34 mouse cellular contexts compared by ENCODE assay signal in the genomic region with DNA sequence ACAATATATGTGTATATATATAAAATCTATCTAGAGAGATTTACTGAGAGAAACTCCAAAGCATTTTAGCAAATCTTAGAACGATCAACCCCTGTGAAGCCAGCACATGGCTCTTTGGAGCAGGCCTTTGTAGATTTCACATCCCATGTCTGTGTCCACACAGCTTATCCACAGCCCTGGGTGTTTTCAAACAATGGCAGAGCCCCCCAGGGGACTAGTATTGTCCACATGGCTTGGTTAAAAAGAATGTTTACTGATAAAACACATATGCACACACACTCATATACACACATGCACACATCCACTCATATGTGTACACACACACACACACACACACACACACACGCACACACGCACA. TPM values are rescaled to one million over a fixed set of nuclear protein-coding genes. Genes with fewer than 3 reads are reported as not detected.
DNase-seq lines count a peak whose midpoint lies in the region; ATAC-seq and TF ChIP-seq lines count a peak whose summit lies in the region.
"Had no signal": no experiment of that assay in that cellular context is flagged by ENCODE, and none has a peak within 500 bp of the region (broad histone marks: within the 10 kb centered on the region; RNA-seq: fewer than 3 reads in every experiment).

No protein-coding gene starts in this region.

- H3K4me3 ChIP-seq in hindbrain, embryonic 10.5 days: no peak overlapping the region
- no peak overlapping the region for H3K4me3 ChIP-seq in hindbrain, embryonic 16.5 days (ENCODE audit: low read length)
- no peak overlapping the region for H3K4me3 ChIP-seq in midbrain, embryonic 11.5 days (ENCODE audit: low read depth, low read length)
- no peak overlapping the region for H3K4me3 ChIP-seq in midbrain, postnatal 0 days (ENCODE audit: low read depth, low read length)
- H3K4me3 ChIP-seq in embryonic facial prominence, embryonic 10.5 days: no peak overlapping the region
- no peak overlapping the region for H3K4me3 ChIP-seq in neural tube, embryonic 11.5 days (ENCODE audit: low read depth, low read length)
- H3K4me3 ChIP-seq: embryonic facial prominence, embryonic 12.5 days; embryonic facial prominence, embryonic 15.5 days; forebrain, embryonic 12.5 days; heart, adult 2 months; hindbrain, embryonic 15.5 days; intestine, embryonic 15.5 days had no signal

- ATAC-seq in hindbrain, embryonic 16.5 days: no peak
- peak; percentile 39 for ATAC-seq in midbrain, embryonic 11.5 days (ENCODE audit: low FRiP score)
- ATAC-seq in midbrain, postnatal 0 days (ENCODE audit: low FRiP score): no peak
- ATAC-seq in neural tube, embryonic 11.5 days (ENCODE audit: insufficient read depth, low FRiP score, low TSS enrichment): 0 out of 2 replicates have a peak, but pooled peaks have one; percentile 46
- ATAC-seq: CD4-positive, CD25-positive, alpha-beta regulatory T cell, adult 4 months; forebrain, embryonic 16.5 days; intestine, embryonic 15.5 days had no signal

- peaks cover 91% of the 10 kb centered on the region for H3K27me3 ChIP-seq in hindbrain, embryonic 10.5 days (ENCODE audit: insufficient read depth, poor library complexity, severe bottlenecking)
- peaks cover 2% of the 10 kb centered on the region for H3K27me3 ChIP-seq in hindbrain, embryonic 16.5 days (replicated peaks; ENCODE audit: control insufficient read depth, insufficient read depth, low read length)
- peaks cover 17% of the 10 kb centered on the region for H3K27me3 ChIP-seq in midbrain, embryonic 11.5 days (ENCODE audit: control insufficient read depth, insufficient read depth, low read length)
- peaks cover 16% of the 10 kb centered on the region for H3K27me3 ChIP-seq in midbrain, postnatal 0 days (ENCODE audit: insufficient read depth, low read length)
- peaks cover 63% of the 10 kb centered on the region for H3K27me3 ChIP-seq in embryonic facial prominence, embryonic 10.5 days (replicated peaks; ENCODE audit: low read depth, poor library complexity, severe bottlenecking)
- H3K27me3 ChIP-seq in neural tube, embryonic 11.5 days (ENCODE audit: control insufficient read depth, insufficient read depth, low read length): no peaks in the 10 kb centered on the region
- H3K27me3 ChIP-seq: embryonic facial prominence, embryonic 12.5 days; embryonic facial prominence, embryonic 15.5 days; intestine, embryonic 15.5 days had no signal

- no peaks in the 10 kb centered on the region for H3K36me3 ChIP-seq in hindbrain, embryonic 10.5 days
- H3K36me3 ChIP-seq in hindbrain, embryonic 16.5 days (ENCODE audit: control insufficient read depth, insufficient read depth, low read length): no peaks in the 10 kb centered on the region
- no peaks in the 10 kb centered on the region for H3K36me3 ChIP-seq in midbrain, embryonic 11.5 days (ENCODE audit: control insufficient read depth, insufficient read depth, low read length)
- no peaks in the 10 kb centered on the region for H3K36me3 ChIP-seq in midbrain, postnatal 0 days (ENCODE audit: insufficient read depth, low read length)
- no peaks in the 10 kb centered on the region for H3K36me3 ChIP-seq in embryonic facial prominence, embryonic 10.5 days (replicated peaks)
- no peaks in the 10 kb centered on the region for H3K36me3 ChIP-seq in neural tube, embryonic 11.5 days (ENCODE audit: control insufficient read depth, insufficient read depth, low read length)
- H3K36me3 ChIP-seq: embryonic facial prominence, embryonic 12.5 days; embryonic facial prominence, embryonic 15.5 days; forebrain, embryonic 12.5 days; hindbrain, embryonic 15.5 days; intestine, embryonic 15.5 days had no signal

- H3K9me3 ChIP-seq in hindbrain, embryonic 10.5 days: peaks cover 3% of the 10 kb centered on the region; the same call in 1 of the 2 replicates
- no peaks in the 10 kb centered on the region for H3K9me3 ChIP-seq in hindbrain, embryonic 16.5 days (ENCODE audit: control insufficient read depth, low read length)
- peaks cover 3% of the 10 kb centered on the region; the same call in 1 of the 2 replicates for H3K9me3 ChIP-seq in midbrain, embryonic 11.5 days (ENCODE audit: control insufficient read depth, low read length)
- H3K9me3 ChIP-seq in midbrain, postnatal 0 days (ENCODE audit: low read length): no peaks in the 10 kb centered on the region
- H3K9me3 ChIP-seq in embryonic facial prominence, embryonic 10.5 days: no peaks in the 10 kb centered on the region
- no peaks in the 10 kb centered on the region for H3K9me3 ChIP-seq in neural tube, embryonic 11.5 days (ENCODE audit: control insufficient read depth, low read length)
- H3K9me3 ChIP-seq: embryonic facial prominence, embryonic 12.5 days; embryonic facial prominence, embryonic 15.5 days; forebrain, embryonic 12.5 days; hindbrain, embryonic 15.5 days; intestine, embryonic 15.5 days had no signal

- no peak overlapping the region for H3K9ac ChIP-seq in hindbrain, embryonic 16.5 days (ENCODE audit: low read depth, low read length)
- H3K9ac ChIP-seq in midbrain, embryonic 11.5 days (ENCODE audit: low read length): no peak overlapping the region
- H3K9ac ChIP-seq in midbrain, postnatal 0 days (replicated peaks; ENCODE audit: low read length, poor library complexity, severe bottlenecking): no peak overlapping the region
- no peak overlapping the region for H3K9ac ChIP-seq in neural tube, embryonic 11.5 days (ENCODE audit: low read length)
- H3K9ac ChIP-seq: embryonic facial prominence, embryonic 12.5 days; embryonic facial prominence, embryonic 15.5 days; forebrain, embryonic 12.5 days; hindbrain, embryonic 15.5 days; intestine, embryonic 15.5 days had no signal

- TF ChIP-seq CTCF in midbrain, postnatal 0 days (IDR thresholded peaks at IDR 0.05): no peak

- H3K4me2 ChIP-seq in hindbrain, embryonic 16.5 days (ENCODE audit: low read length): no peak overlapping the region
- no peak overlapping the region for H3K4me2 ChIP-seq in midbrain, embryonic 11.5 days
- H3K4me2 ChIP-seq in midbrain, postnatal 0 days (ENCODE audit: low read depth, low read length, poor library complexity, severe bottlenecking): no peak overlapping the region
- no peak overlapping the region for H3K4me2 ChIP-seq in neural tube, embryonic 11.5 days (ENCODE audit: low read depth)
- H3K4me2 ChIP-seq: embryonic facial prominence, embryonic 12.5 days; embryonic facial prominence, embryonic 15.5 days; forebrain, embryonic 12.5 days; heart, embryonic 11.5 days; hindbrain, embryonic 15.5 days; intestine, embryonic 15.5 days had no signal

- WGBS in hindbrain, embryonic 10.5 days: 69% methylated on average over 3 of the region's 3 CpGs
- 71% methylated on average over 3 of the region's 3 CpGs for WGBS in hindbrain, embryonic 16.5 days
- WGBS in midbrain, embryonic 11.5 days: 75% methylated on average over 3 of the region's 3 CpGs
- WGBS in midbrain, postnatal 0 days: 75% methylated on average over 3 of the region's 3 CpGs
- WGBS in embryonic facial prominence, embryonic 10.5 days: 92% methylated on average over 3 of the region's 3 CpGs
- 75% methylated on average over 3 of the region's 3 CpGs for WGBS in neural tube, embryonic 11.5 days

- H3K27ac ChIP-seq in hindbrain, embryonic 10.5 days: peak overlapping the region; percentile 78
- no peak overlapping the region for H3K27ac ChIP-seq in hindbrain, embryonic 16.5 days (ENCODE audit: low read depth, low read length)
- H3K27ac ChIP-seq in midbrain, embryonic 11.5 days (ENCODE audit: low read depth, low read length): no peak overlapping the region
- no peak overlapping the region for H3K27ac ChIP-seq in midbrain, postnatal 0 days (ENCODE audit: low read depth, low read length)
- H3K27ac ChIP-seq in embryonic facial prominence, embryonic 10.5 days (replicated peaks): peak overlapping the region; percentile 7; the same call in 1 of the 2 replicates
- H3K27ac ChIP-seq in neural tube, embryonic 11.5 days (ENCODE audit: low read depth, low read length): no peak overlapping the region; the same call in 1 of the 2 replicates
- H3K27ac ChIP-seq: embryonic facial prominence, embryonic 12.5 days; embryonic facial prominence, embryonic 15.5 days; forebrain, embryonic 12.5 days; heart, adult 2 months; hindbrain, embryonic 15.5 days; intestine, embryonic 15.5 days had no signal

- no peak for DNase-seq in hindbrain, embryonic 10.5 days (ENCODE audit: low spot score)
- peak; percentile 88 for DNase-seq in midbrain, embryonic 11.5 days (ENCODE audit: low spot score, missing footprints)
- no peak for DNase-seq in midbrain, postnatal 0 days (ENCODE audit: low spot score)
- DNase-seq in embryonic facial prominence, embryonic 10.5 days (ENCODE audit: low spot score): no peak
- no peak for DNase-seq in neural tube, embryonic 11.5 days (ENCODE audit: low spot score)
- DNase-seq in heart, adult 8-10 months (ENCODE audit: low spot score): no peak
- DNase-seq: adrenal gland, adult 2 months; adrenal gland, postnatal 14 days; cerebellum, adult 11 months; cerebellum, adult 2 months; cerebellum, adult 9-11 months; cerebellum, postnatal 25 days; gastrocnemius, postnatal 10 days; gastrocnemius, postnatal 36 days; heart, adult 2 months had no signal

- H3K4me1 ChIP-seq in hindbrain, embryonic 10.5 days (replicated peaks): peaks cover 35% of the 10 kb centered on the region
- no peaks in the 10 kb centered on the region; the same call in 1 of the 2 replicates for H3K4me1 ChIP-seq in hindbrain, embryonic 16.5 days (ENCODE audit: control insufficient read depth, insufficient read depth, low read depth, low read length)
- H3K4me1 ChIP-seq in midbrain, embryonic 11.5 days (ENCODE audit: control insufficient read depth, insufficient read depth, low read length): peaks cover 25% of the 10 kb centered on the region
- no peaks in the 10 kb centered on the region for H3K4me1 ChIP-seq in midbrain, postnatal 0 days (ENCODE audit: insufficient read depth, low read length)
- peaks cover 22% of the 10 kb centered on the region for H3K4me1 ChIP-seq in embryonic facial prominence, embryonic 10.5 days
- H3K4me1 ChIP-seq in neural tube, embryonic 11.5 days (ENCODE audit: control insufficient read depth, insufficient read depth, low read length): peaks cover 9% of the 10 kb centered on the region; the same call in 1 of the 2 replicates
- H3K4me1 ChIP-seq: intestine, embryonic 15.5 days had no signal

RNA-seq across cellular contexts. Expression of a gene that starts 53.4 kb away (rescaled TPM):
- 8.9 and 16.9 TPM in 2 replicates for polyA plus RNA-seq in hindbrain, embryonic 10.5 days (2016; fragmentation: Nextera tagmentation; extraction: Ambion mirVana)
- polyA plus RNA-seq in hindbrain, embryonic 16.5 days (2015; fragmentation: Nextera tagmentation; extraction: Ambion mirVana): 3.2 and 3.5 TPM in 2 replicates
- polyA plus RNA-seq in midbrain, embryonic 11.5 days (2014; fragmentation: Nextera tagmentation; extraction: Ambion mirVana): 14.6 and 19.0 TPM in 2 replicates
- total RNA-seq in midbrain, postnatal 0 days (2014; rRNA removed): 1.7 and 3.0 TPM in 2 replicates
- polyA plus RNA-seq in midbrain, postnatal 0 days (2015; fragmentation: Nextera tagmentation; extraction: Ambion mirVana): 1.4 and 2.3 TPM in 2 replicates
- 0.80 and 2.0 TPM in 2 replicates for polyA plus RNA-seq in embryonic facial prominence, embryonic 10.5 days (2016; fragmentation: Nextera tagmentation; extraction: Ambion mirVana)
- polyA plus RNA-seq in neural tube, embryonic 11.5 days (2014; fragmentation: Nextera tagmentation; extraction: Ambion mirVana): 11.3 and 12.8 TPM in 2 replicates
- total RNA-seq in heart, adult 8-10 months (2022): not detected
- total RNA-seq: adrenal gland, adult 2 months; adrenal gland, postnatal 14 days; adrenal gland, postnatal 4 days; common myeloid progenitor, adult 5-6 weeks; gastrocnemius, adult 18-20 months; gastrocnemius, postnatal 10 days; gastrocnemius, postnatal 36 days; granulocyte monocyte progenitor cell, adult 5-6 weeks; heart, adult 2 months; heart, postnatal 25 days; hematopoietic stem cell, adult 5-6 weeks; MEL had no signal
- polyA plus RNA-seq: adrenal gland, adult 2 months; C2C12; CD4-positive, CD25-positive, alpha-beta regulatory T cell, adult 4 months; embryonic facial prominence, embryonic 15.5 days; heart, adult 2 months; heart, embryonic 11.5 days; heart, embryonic 14.5 days; heart, postnatal 0 days; intestine, embryonic 15.5 days had no signal

RNA-seq across cellular contexts. Expression of a gene that starts 58.2 kb away (rescaled TPM):
- 124 and 127 TPM in 2 replicates for polyA plus RNA-seq in hindbrain, embryonic 10.5 days (2016; fragmentation: Nextera tagmentation; extraction: Ambion mirVana)
- polyA plus RNA-seq in hindbrain, embryonic 16.5 days (2015; fragmentation: Nextera tagmentation; extraction: Ambion mirVana): 96.0 and 105 TPM in 2 replicates
- polyA plus RNA-seq in midbrain, embryonic 11.5 days (2014; fragmentation: Nextera tagmentation; extraction: Ambion mirVana): 111 and 120 TPM in 2 replicates
- total RNA-seq in midbrain, postnatal 0 days (2014; rRNA removed): 58.4 and 60.1 TPM in 2 replicates
- polyA plus RNA-seq in midbrain, postnatal 0 days (2015; fragmentation: Nextera tagmentation; extraction: Ambion mirVana): 89.4 and 91.0 TPM in 2 replicates
- 135 and 141 TPM in 2 replicates for polyA plus RNA-seq in embryonic facial prominence, embryonic 10.5 days (2016; fragmentation: Nextera tagmentation; extraction: Ambion mirVana)
- polyA plus RNA-seq in neural tube, embryonic 11.5 days (2014; fragmentation: Nextera tagmentation; extraction: Ambion mirVana): 106 and 113 TPM in 2 replicates
- total RNA-seq in heart, adult 8-10 months (2022): 10 to 100 TPM; 66.0 to 75.4 (median 70.5) TPM

RNA-seq across cellular contexts. Expression of a gene that starts 58.7 kb away (rescaled TPM):
- 8.2 and 8.4 TPM in 2 replicates for polyA plus RNA-seq in hindbrain, embryonic 10.5 days (2016; fragmentation: Nextera tagmentation; extraction: Ambion mirVana)
- polyA plus RNA-seq in hindbrain, embryonic 16.5 days (2015; fragmentation: Nextera tagmentation; extraction: Ambion mirVana): 4.5 and 6.2 TPM in 2 replicates
- polyA plus RNA-seq in midbrain, embryonic 11.5 days (2014; fragmentation: Nextera tagmentation; extraction: Ambion mirVana): 8.1 and 8.9 TPM in 2 replicates
- total RNA-seq in midbrain, postnatal 0 days (2014; rRNA removed): 5.6 and 6.5 TPM in 2 replicates
- 2.6 and 2.9 TPM in 2 replicates for polyA plus RNA-seq in midbrain, postnatal 0 days (2015; fragmentation: Nextera tagmentation; extraction: Ambion mirVana)
- 10.4 and 11.6 TPM in 2 replicates for polyA plus RNA-seq in embryonic facial prominence, embryonic 10.5 days (2016; fragmentation: Nextera tagmentation; extraction: Ambion mirVana)
- 9.8 and 10.5 TPM in 2 replicates for polyA plus RNA-seq in neural tube, embryonic 11.5 days (2014; fragmentation: Nextera tagmentation; extraction: Ambion mirVana)
- total RNA-seq in heart, adult 8-10 months (2022): 10 to 100 TPM in 2 of 4 experiments, 1 to 10 TPM in 2; 7.4 to 11.5 (median 9.4) TPM

Comparison
In these comparisons a context has a peak if more than half of its experiments do, and no peak if none do; other contexts are left out.
1. H3K27ac ChIP-seq: peak in hindbrain, embryonic 10.5 days (single experiment) and embryonic facial prominence, embryonic 10.5 days (single experiment); none in hindbrain, embryonic 16.5 days (single experiment), midbrain, embryonic 11.5 days (single experiment), midbrain, postnatal 0 days (single experiment) and neural tube, embryonic 11.5 days (single experiment).
2. ATAC-seq: peak in midbrain, embryonic 11.5 days (single experiment) and neural tube, embryonic 11.5 days (single experiment); none in hindbrain, embryonic 16.5 days (single experiment) and midbrain, postnatal 0 days (single experiment).